Mouse (Mus musculus) embryonic facial prominence, embryonic 12.5 days (tissue): ENCODE results near the gene 2410015M20Rik. TPM values are rescaled to one million over a fixed set of nuclear protein-coding genes. Genes with fewer than 3 reads are reported as not detected.

Experiments used
- ATAC-seq: fragments of 200-750 bp; cut with Nextera tagmentation; 2 replicates; pipeline ENCODE4 v1.8.0; 2017; ENCODE audit not compliant: insufficient number of reproducible peaks, insufficient read depth, low FRiP score, low TSS enrichment
- H3K27ac ChIP-seq: fragments of 300-500 bp; sonication (generic); 2 replicates; pipeline ENCODE4 v1.5.1; 2016; ENCODE audit warnings: mild to moderate bottlenecking
- H3K27me3 ChIP-seq: fragments of 300-500 bp; sonication (generic); 2 replicates; pipeline ENCODE4 v1.6.1; 2016; ENCODE audit warnings: mild to moderate bottlenecking, moderate library complexity
- H3K36me3 ChIP-seq: fragments of 300-500 bp; sonication (generic); 2 replicates; pipeline ENCODE4 v1.6.1; 2016; ENCODE audit warnings: mild to moderate bottlenecking
- H3K4me1 ChIP-seq: fragments of 300-500 bp; sonication (generic); 2 replicates; pipeline ENCODE4 v1.6.1; 2016
- H3K4me2 ChIP-seq: fragments of 300-500 bp; sonication (generic); replicated peaks from 2 replicates; pipeline ENCODE4 v1.6.1; 2016; ENCODE audit warnings: mild to moderate bottlenecking, moderate library complexity
- H3K4me3 ChIP-seq: fragments of 300-500 bp; sonication (generic); 2 replicates; pipeline ENCODE4 v1.5.1; 2016; ENCODE audit warnings: mild to moderate bottlenecking
- H3K9ac ChIP-seq: fragments of 300-500 bp; sonication (generic); 2 replicates; pipeline ENCODE4 v1.6.1; 2016; ENCODE audit warnings: mild to moderate bottlenecking, moderate library complexity
- H3K9me3 ChIP-seq: fragments of 300-500 bp; sonication (generic); 2 replicates; pipeline ENCODE4 v1.6.1; 2016; ENCODE audit warnings: mild to moderate bottlenecking, moderate library complexity
- WGBS: fragments of 180-500 bp; shearing (Covaris S2); methylation state at CpG from one replicate; pipeline ENCODE4 v1.1.7; 2016; 5-methylcytosine and 5-hydroxymethylcytosine counted together
- polyA plus RNA-seq: library from polyadenylated mRNA; unstranded; fragments of >200 nt; fragmentation: Nextera tagmentation; extraction: Ambion mirVana; gene quantifications from 2 replicates; pipeline ENCODE4 v1.2.1, GENCODE M21; 2016

The 2410015M20Rik gene
- polyA plus RNA-seq, 1 experiment from 2014 or later: 208 TPM

- Histone ChIP-seq H3K4me1 (no peaks in the 10 kb centered on the region), H3K36me3 (peaks cover 61% of the 10 kb centered on the region)
- WGBS: 98% methylated on average over 2 of the region's 2 CpGs
Observed at GRCm38 (mm10) chr17:56561866-56562265, 47.7 kb downstream of the 2410015M20Rik start.

GRCm38 (mm10) chr17:56560131-56560530 lies 49.4 kb downstream of the 2410015M20Rik start:
- H3K9me3 ChIP-seq: no peaks in the 10 kb centered on the region
- 60% methylated on average over 1 of the region's 1 CpGs for WGBS
- ATAC-seq: no peak
- H3K27ac ChIP-seq: no peak overlapping the region
- H3K36me3 ChIP-seq: peaks cover 43% of the 10 kb centered on the region
- no peaks in the 10 kb centered on the region for H3K4me1 ChIP-seq
- H3K9ac ChIP-seq: no peak overlapping the region
- no peaks in the 10 kb centered on the region for H3K27me3 ChIP-seq
- no peak overlapping the region for H3K4me3 ChIP-seq
- no peak overlapping the region for H3K4me2 ChIP-seq

More at GRCm38 (mm10) chr17:56561866-56562265, 47.7 kb downstream of the 2410015M20Rik start:
- Histone ChIP-seq H3K4me3 (no peak overlapping the region), H3K9ac (no peak overlapping the region), H3K4me2 (no peak overlapping the region), H3K9me3 (no peaks in the 10 kb centered on the region), H3K27me3 (no peaks in the 10 kb centered on the region), H3K27ac (no peak overlapping the region)
- ATAC-seq: no peak

GRCm38 (mm10) chr17:56559386-56559785 lies 50.2 kb downstream of the 2410015M20Rik start:
- Histone ChIP-seq H3K4me2 (no peak overlapping the region), H3K9me3 (no peaks in the 10 kb centered on the region), H3K27ac (no peak overlapping the region), H3K4me1 (no peaks in the 10 kb centered on the region), H3K4me3 (no peak overlapping the region), H3K36me3 (peaks cover 36% of the 10 kb centered on the region), H3K27me3 (no peaks in the 10 kb centered on the region), H3K9ac (no peak overlapping the region)
- WGBS: 77% methylated on average over 3 of the region's 3 CpGs
- ATAC-seq: no peak

GRCm38 (mm10) chr17:56558448-56558847 lies 51.1 kb downstream of the 2410015M20Rik start:
- ATAC-seq: peak; percentile 58; the same call in 1 of the 2 replicates
- Histone ChIP-seq H3K4me1 (no peaks in the 10 kb centered on the region), H3K9ac (no peak overlapping the region), H3K27ac (no peak overlapping the region), H3K9me3 (no peaks in the 10 kb centered on the region), H3K4me3 (no peak overlapping the region), H3K4me2 (no peak overlapping the region), H3K27me3 (no peaks in the 10 kb centered on the region), H3K36me3 (peaks cover 26% of the 10 kb centered on the region)
- 26% methylated on average over 3 of the region's 3 CpGs for WGBS

Other genes starting within 250 kb of the 2410015M20Rik start
- gene Ptprs, start 133.3 kb downstream of the 2410015M20Rik start, polyA plus RNA-seq: 158 and 167 TPM in 2 replicates
- gene Znrf4, start 97.3 kb downstream of the 2410015M20Rik start, polyA plus RNA-seq: not detected in 2 replicates
- gene Gm20219, start 55.4 kb downstream of the 2410015M20Rik start, polyA plus RNA-seq: 1.4 and 1.7 TPM in 2 replicates
- gene Safb2, start 25.2 kb downstream of the 2410015M20Rik start, polyA plus RNA-seq: 98.7 and 100 TPM in 2 replicates
- 152 and 157 TPM in 2 replicates for gene Safb, start 24.9 kb downstream of the 2410015M20Rik start, polyA plus RNA-seq
- 1,591 and 1,618 TPM in 2 replicates for gene Rpl36, start 3.6 kb upstream of the 2410015M20Rik start, polyA plus RNA-seq
- 66.0 and 66.9 TPM in 2 replicates for gene Lonp1, start 17.1 kb upstream of the 2410015M20Rik start, polyA plus RNA-seq
- gene Catsperd, start 18.4 kb upstream of the 2410015M20Rik start, polyA plus RNA-seq: 0.74 and 0.88 TPM in 2 replicates
- 108 and 118 TPM in 2 replicates for gene Ranbp3, start 63.5 kb upstream of the 2410015M20Rik start, polyA plus RNA-seq
- 371 and 409 TPM in 2 replicates for gene Ndufa11, start 108.0 kb upstream of the 2410015M20Rik start, polyA plus RNA-seq
- gene Vmac, start 108.3 kb upstream of the 2410015M20Rik start, polyA plus RNA-seq: 19.4 and 20.8 TPM in 2 replicates
- gene Nrtn, start 147.8 kb upstream of the 2410015M20Rik start, polyA plus RNA-seq: 10.9 and 11.9 TPM in 2 replicates
- 44.1 and 47.2 TPM in 2 replicates for gene Dus3l, start 155.0 kb upstream of the 2410015M20Rik start, polyA plus RNA-seq
- gene Prr22, start 160.5 kb upstream of the 2410015M20Rik start, polyA plus RNA-seq: 1.4 TPM in 2 replicates
- 5.5 and 5.7 TPM in 2 replicates for gene Rfx2, start 221.2 kb upstream of the 2410015M20Rik start, polyA plus RNA-seq